20 mouse cellular contexts compared by ENCODE assay signal in the genomic region with DNA sequence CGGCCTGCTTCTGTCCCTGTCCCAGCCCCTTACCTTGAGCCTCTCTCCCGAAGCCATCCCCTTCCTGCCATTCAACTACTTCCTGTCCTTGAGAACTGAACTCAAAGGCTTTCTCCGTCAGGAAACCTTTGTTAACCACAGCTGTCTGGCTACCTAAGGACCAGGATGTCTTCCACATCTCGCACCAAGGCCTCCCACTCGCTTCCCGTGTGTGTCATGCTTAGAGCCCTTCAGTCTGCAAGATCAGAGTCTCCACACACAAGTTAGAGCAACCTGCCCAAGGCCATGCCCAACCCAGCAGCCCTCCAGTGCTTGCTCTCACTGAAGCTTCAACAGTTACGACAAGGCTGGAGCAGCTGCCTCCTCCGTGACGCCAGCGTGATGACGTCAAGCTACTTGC. TPM values are rescaled to one million over a fixed set of nuclear protein-coding genes. Genes with fewer than 3 reads are reported as not detected.
DNase-seq lines count a peak whose midpoint lies in the region; ATAC-seq lines count a peak whose summit lies in the region.
"Had no signal": no experiment of that assay in that cellular context is flagged by ENCODE, and none has a peak within 500 bp of the region (broad histone marks: within the 10 kb centered on the region; RNA-seq: fewer than 3 reads in every experiment).

No protein-coding gene starts in this region.

- H3K9ac ChIP-seq in kidney, embryonic 16.5 days (replicated peaks; ENCODE audit: low read length), result no peak overlapping the region
- no peak overlapping the region for H3K9ac ChIP-seq in forebrain, embryonic 15.5 days (replicated peaks)
- H3K9ac ChIP-seq: embryonic facial prominence, embryonic 12.5 days; hindbrain, embryonic 15.5 days; neural tube, embryonic 13.5 days had no signal

- H3K27me3 ChIP-seq in kidney, embryonic 16.5 days (ENCODE audit: insufficient read depth, low read length), result no peaks in the 10 kb centered on the region
- H3K27me3 ChIP-seq in forebrain, embryonic 15.5 days, result no peaks in the 10 kb centered on the region
- H3K27me3 ChIP-seq: embryonic facial prominence, embryonic 12.5 days; hindbrain, embryonic 15.5 days; neural tube, embryonic 13.5 days had no signal

- peak; percentile 19 for DNase-seq in heart, adult 8-10 months (ENCODE audit: low spot score)
- DNase-seq in heart, postnatal 36 days, result no peak
- no peak for DNase-seq in kidney, adult 11 months
- peak; percentile 36 for DNase-seq in 416B (ENCODE audit: low read depth)
- DNase-seq in cerebellum, adult 9-11 months, result no peak
- DNase-seq: cerebellum, adult 8-10 months; heart, postnatal 4 days; kidney, adult 2 months; lung, adult 18-20 months; midbrain, embryonic 14.5 days; right cerebral cortex, adult 18-20 months; thymus, adult 18-20 months had no signal

- no peak overlapping the region for H3K4me3 ChIP-seq in kidney, embryonic 16.5 days (ENCODE audit: low read length)
- no peak overlapping the region; the same call in 1 of the 2 replicates for H3K4me3 ChIP-seq in brown adipose tissue, adult 24 weeks (ENCODE audit: insufficient read depth, low read depth, low read length)
- H3K4me3 ChIP-seq in forebrain, embryonic 15.5 days, result no peak overlapping the region
- H3K4me3 ChIP-seq: embryonic facial prominence, embryonic 12.5 days; hindbrain, embryonic 15.5 days; megakaryocyte, embryonic 14.5 days; neural tube, embryonic 13.5 days had no signal

- no peak overlapping the region for H3K4me2 ChIP-seq in kidney, embryonic 16.5 days (replicated peaks; ENCODE audit: low read depth, low read length)
- H3K4me2 ChIP-seq in forebrain, embryonic 15.5 days (replicated peaks), result no peak overlapping the region
- H3K4me2 ChIP-seq: embryonic facial prominence, embryonic 12.5 days; hindbrain, embryonic 15.5 days; liver, embryonic 11.5 days; neural tube, embryonic 13.5 days had no signal

- no peaks in the 10 kb centered on the region for H3K9me3 ChIP-seq in kidney, embryonic 16.5 days (ENCODE audit: low read length)
- H3K9me3 ChIP-seq in forebrain, embryonic 15.5 days, result no peaks in the 10 kb centered on the region
- H3K9me3 ChIP-seq: embryonic facial prominence, embryonic 12.5 days; hindbrain, embryonic 15.5 days; megakaryocyte, embryonic 14.5 days; neural tube, embryonic 13.5 days had no signal

- ATAC-seq in kidney, embryonic 16.5 days (ENCODE audit: low FRiP score, low TSS enrichment), result no peak
- ATAC-seq in forebrain, embryonic 15.5 days (replicated peaks), result no peak

- H3K4me1 ChIP-seq in kidney, embryonic 16.5 days (ENCODE audit: insufficient read depth, low read length), result no peaks in the 10 kb centered on the region
- 0 out of 2 replicates have a peak, but pooled peaks cover 4% of the 10 kb centered on the region for H3K4me1 ChIP-seq in brown adipose tissue, adult 24 weeks (ENCODE audit: control insufficient read depth, insufficient read depth, insufficient read length, low read length)
- H3K4me1 ChIP-seq in forebrain, embryonic 15.5 days, result no peaks in the 10 kb centered on the region
- H3K4me1 ChIP-seq: embryonic facial prominence, embryonic 12.5 days; hindbrain, embryonic 15.5 days; neural tube, embryonic 13.5 days had no signal

- WGBS in kidney, embryonic 16.5 days, result 88% methylated on average over 11 of the region's 11 CpGs
- 91% methylated on average over 11 of the region's 11 CpGs for WGBS in forebrain, embryonic 15.5 days

- H3K27ac ChIP-seq in kidney, embryonic 16.5 days (ENCODE audit: low read length), result peak overlapping the region; percentile 46; the same call in 1 of the 2 replicates
- H3K27ac ChIP-seq in brown adipose tissue, adult 24 weeks (replicated peaks; ENCODE audit: low read depth, low read length), result peak overlapping the region; percentile 69
- H3K27ac ChIP-seq in forebrain, embryonic 15.5 days (replicated peaks), result no peak overlapping the region
- H3K27ac ChIP-seq: embryonic facial prominence, embryonic 12.5 days; hindbrain, embryonic 15.5 days; neural tube, embryonic 13.5 days had no signal

- intact Hi-C loops in heart, postnatal 36 days (cut with DNase I), result no loop called here

- peaks cover 75% of the 10 kb centered on the region for H3K36me3 ChIP-seq in kidney, embryonic 16.5 days (ENCODE audit: insufficient read depth, low read length)
- H3K36me3 ChIP-seq in forebrain, embryonic 15.5 days, result peaks cover 58% of the 10 kb centered on the region

RNA-seq across cellular contexts. Expression of gene Srf, which starts 15.0 kb away (rescaled TPM):
- 100 to 1,000 TPM in 2 of 4 experiments, 10 to 100 TPM in 2; 84.1 to 121 (median 98.6) TPM for total RNA-seq in heart, adult 8-10 months (2022)
- 10 to 100 TPM; 85.7 to 94.7 TPM for total RNA-seq in heart, postnatal 36 days (2021)
- 8.2 and 9.3 TPM in 2 replicates for polyA plus RNA-seq in kidney, embryonic 16.5 days (2015; fragmentation: Nextera tagmentation; extraction: Ambion mirVana)
- 17.6 and 19.1 TPM in 2 replicates for polyA plus RNA-seq in brown adipose tissue, adult 24 weeks (2012; ENCODE audit: insufficient read depth, insufficient read length, missing spikeins)
- polyA plus RNA-seq in forebrain, embryonic 15.5 days (2015; fragmentation: Nextera tagmentation; extraction: Ambion mirVana), result 3.3 and 5.4 TPM in 2 replicates

RNA-seq across cellular contexts. Expression of gene Cul9, which starts 24.8 kb away (rescaled TPM):
- total RNA-seq in heart, adult 8-10 months (2022), result 10 to 100 TPM; 22.7 to 28.0 (median 24.9) TPM
- total RNA-seq in heart, postnatal 36 days (2021), result 10 to 100 TPM; 20.3 to 24.0 TPM
- 6.5 TPM in 2 replicates for polyA plus RNA-seq in kidney, embryonic 16.5 days (2015; fragmentation: Nextera tagmentation; extraction: Ambion mirVana)
- polyA plus RNA-seq in brown adipose tissue, adult 24 weeks (2012; ENCODE audit: insufficient read depth, insufficient read length, missing spikeins), result 11.6 and 14.5 TPM in 2 replicates
- 16.8 and 17.4 TPM in 2 replicates for polyA plus RNA-seq in forebrain, embryonic 15.5 days (2015; fragmentation: Nextera tagmentation; extraction: Ambion mirVana)

RNA-seq across cellular contexts. Expression of gene Ptk7, which starts 58.3 kb away (rescaled TPM):
- 1 to 10 TPM; 1.8 to 3.5 (median 2.1) TPM for total RNA-seq in heart, adult 8-10 months (2022)
- 1 to 10 TPM; 2.7 to 4.0 TPM for total RNA-seq in heart, postnatal 36 days (2021)
- polyA plus RNA-seq in kidney, embryonic 16.5 days (2015; fragmentation: Nextera tagmentation; extraction: Ambion mirVana), result 153 and 157 TPM in 2 replicates
- 0.42 TPM in 1 of 2 replicates, not detected in the other for polyA plus RNA-seq in brown adipose tissue, adult 24 weeks (2012; ENCODE audit: insufficient read depth, insufficient read length, missing spikeins)
- polyA plus RNA-seq in forebrain, embryonic 15.5 days (2015; fragmentation: Nextera tagmentation; extraction: Ambion mirVana), result 32.1 and 33.0 TPM in 2 replicates

Comparison
In these comparisons a context has a peak if more than half of its experiments do, and no peak if none do; other contexts are left out.
1. DNase-seq: peak in heart, adult 8-10 months (single experiment) and 416B (single experiment); none in heart, postnatal 36 days (0 of 2), kidney, adult 11 months (single experiment) and cerebellum, adult 9-11 months (single experiment).
2. RNA of gene Ptk7, which starts 58.3 kb away (polyA plus RNA-seq): 153 to 157 TPM in kidney, embryonic 16.5 days and 32.1 to 33.0 TPM in forebrain, embryonic 15.5 days; 0.42 TPM in brown adipose tissue, adult 24 weeks; every median in the first group is over 10 times any median in the second.